Mouse (Mus musculus): Measurements from ENCODE around the gene Nphs1. TPM values are rescaled to one million over a fixed set of nuclear protein-coding genes. Genes with fewer than 3 reads are reported as not detected.

Nphs1 gene
- polyA plus RNA-seq, 1 experiment from 2014 or later: 1.8 TPM

DNA sequence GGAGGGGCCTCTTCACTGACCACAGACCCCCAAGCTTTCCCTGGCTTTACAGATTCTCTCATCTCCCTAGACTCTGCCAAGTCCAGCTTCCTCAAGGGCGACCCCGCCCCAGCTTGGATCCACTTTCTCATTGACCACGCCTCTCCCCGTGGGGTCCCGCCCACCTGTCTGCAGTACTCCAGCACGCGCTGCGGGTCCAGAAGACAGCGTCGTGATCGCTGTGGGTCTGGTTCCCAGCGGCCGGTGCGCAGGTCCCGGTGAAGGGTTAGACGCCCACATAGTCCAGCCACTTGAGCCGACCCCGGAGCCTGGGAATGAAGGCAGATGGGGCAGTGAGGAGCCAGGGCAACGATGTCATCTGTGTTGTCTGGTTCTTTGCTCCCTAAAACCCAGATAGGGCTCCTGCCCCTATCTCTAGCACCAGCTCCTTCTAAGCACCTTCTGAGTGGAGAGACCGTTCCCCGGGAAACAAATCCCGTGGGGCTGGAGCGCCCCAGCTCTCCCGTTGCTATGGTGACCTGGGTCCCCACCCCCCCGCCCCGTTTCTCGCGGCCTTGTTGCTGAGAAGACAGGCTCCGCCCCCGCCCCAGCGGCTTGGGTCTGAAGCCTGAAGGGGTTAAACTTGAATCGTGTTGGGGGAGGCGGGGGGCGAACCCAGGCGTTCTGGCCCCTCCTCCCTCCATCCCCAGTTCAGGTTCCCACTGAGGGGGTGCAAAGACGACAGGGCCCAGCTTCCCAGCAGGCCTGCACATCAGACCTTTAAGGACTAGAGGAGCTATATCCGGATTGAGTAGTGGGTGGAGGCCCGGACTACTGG lies 13.8 kb upstream of the Nphs1 start:
- peak; percentile 57 for ATAC-seq (ENCODE audit: low FRiP score)
- Histone ChIP-seq H3K27ac (peak overlapping the region; percentile 99), H3K4me2 (peak overlapping the region; percentile 91), H3K9ac (peak overlapping the region; percentile 99), H3K4me3 (peak overlapping the region; percentile 87), H3K27me3 (no peaks in the 10 kb centered on the region), H3K36me3 (peaks cover 39% of the 10 kb centered on the region), H3K9me3 (no peaks in the 10 kb centered on the region), H3K4me1 (replicated peaks) (peaks cover 42% of the 10 kb centered on the region)
- under 1% methylated on average over 35 of the region's 38 CpGs for WGBS

DNA sequence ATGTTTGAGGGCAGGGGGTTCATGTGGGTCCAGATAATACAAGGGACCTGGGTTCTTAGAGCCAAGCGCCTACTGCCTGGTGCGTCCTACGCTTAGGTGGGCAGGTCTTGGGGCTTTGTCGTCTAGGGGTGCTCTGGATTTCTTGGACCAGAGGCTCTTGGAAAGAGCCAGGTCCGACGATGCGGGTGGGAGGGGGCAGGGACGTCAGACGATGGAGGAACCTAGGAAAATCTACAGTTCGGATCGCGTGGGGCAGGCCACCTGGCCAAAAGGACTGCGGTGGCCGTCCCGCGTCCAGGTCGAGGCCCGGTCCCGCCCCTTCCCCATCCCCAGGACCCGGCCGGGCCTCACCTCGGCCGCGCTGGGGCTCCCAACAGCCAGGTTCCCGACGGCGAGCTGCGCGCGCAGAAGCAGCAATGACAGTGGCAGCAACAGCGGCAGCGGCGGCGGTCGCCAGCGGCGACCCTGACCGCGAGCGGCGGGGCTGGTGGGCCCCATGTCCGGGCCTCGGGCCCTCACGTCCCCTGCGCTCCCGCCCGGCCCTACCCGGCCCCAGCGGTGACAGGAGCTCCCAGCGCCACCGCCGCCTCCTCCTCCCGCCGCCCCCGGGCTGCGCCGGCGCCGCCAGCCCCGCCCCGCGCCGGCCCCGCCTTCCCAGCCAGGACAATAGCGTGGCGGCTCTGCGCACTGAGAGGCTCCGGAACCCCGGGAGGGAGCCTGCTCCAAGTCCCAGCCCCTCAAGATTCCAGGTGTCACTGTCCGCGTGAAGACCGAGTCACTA lies 13.0 kb upstream of the Nphs1 start, which contains the start of gene Aplp1:
Gene Aplp1 (minus strand): TSS at position 565 of the 781 bp plus-strand sequence.
- peaks cover 42% of the 10 kb centered on the region for H3K4me1 ChIP-seq (replicated peaks)
- peak within 1 kb of the TSS; percentile 91 for H3K4me2 ChIP-seq
- no peaks in the 10 kb centered on the region for H3K9me3 ChIP-seq
- peak within 1 kb of the TSS; percentile 99 for H3K27ac ChIP-seq
- H3K27me3 ChIP-seq: no peaks in the 10 kb centered on the region
- peak within 1 kb of the TSS; percentile 99 for H3K9ac ChIP-seq
- WGBS: 1% methylated on average over 55 of the region's 72 CpGs
- peak within 1 kb of the TSS; percentile 87 for H3K4me3 ChIP-seq
- peak; percentile 79 for ATAC-seq (ENCODE audit: low FRiP score)
- H3K36me3 ChIP-seq: peaks cover 31% of the 10 kb centered on the region

DNA sequence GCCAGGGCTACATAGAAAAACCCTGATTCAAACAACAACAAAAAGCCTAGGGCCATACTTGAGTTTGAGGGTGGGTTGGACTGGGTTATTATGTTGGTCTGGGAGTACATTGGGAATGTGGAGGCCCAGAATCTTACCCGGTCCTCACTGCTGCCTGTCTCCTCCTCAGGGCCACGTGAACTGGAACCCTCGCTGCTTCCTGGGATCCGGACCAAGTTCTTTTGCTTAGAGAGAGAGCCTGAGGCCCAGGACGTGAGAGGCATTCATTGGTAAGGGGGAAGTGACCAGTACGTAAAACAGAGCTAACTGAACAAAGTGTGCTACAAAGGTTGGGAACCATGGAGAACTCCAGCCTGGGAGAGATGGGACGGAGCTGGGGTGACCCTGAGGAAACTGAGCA lies 7.9 kb upstream of the Nphs1 start:
- H3K27ac ChIP-seq: no peak overlapping the region
- peaks cover 34% of the 10 kb centered on the region for H3K27me3 ChIP-seq
- peaks cover 22% of the 10 kb centered on the region for H3K4me1 ChIP-seq (replicated peaks)
- WGBS: 77% methylated on average over 7 of the region's 7 CpGs
- no peaks in the 10 kb centered on the region for H3K9me3 ChIP-seq
- no peak for ATAC-seq (ENCODE audit: low FRiP score)
- no peaks in the 10 kb centered on the region for H3K36me3 ChIP-seq
- no peak overlapping the region for H3K9ac ChIP-seq
- H3K4me2 ChIP-seq: no peak overlapping the region
- no peak overlapping the region for H3K4me3 ChIP-seq

DNA sequence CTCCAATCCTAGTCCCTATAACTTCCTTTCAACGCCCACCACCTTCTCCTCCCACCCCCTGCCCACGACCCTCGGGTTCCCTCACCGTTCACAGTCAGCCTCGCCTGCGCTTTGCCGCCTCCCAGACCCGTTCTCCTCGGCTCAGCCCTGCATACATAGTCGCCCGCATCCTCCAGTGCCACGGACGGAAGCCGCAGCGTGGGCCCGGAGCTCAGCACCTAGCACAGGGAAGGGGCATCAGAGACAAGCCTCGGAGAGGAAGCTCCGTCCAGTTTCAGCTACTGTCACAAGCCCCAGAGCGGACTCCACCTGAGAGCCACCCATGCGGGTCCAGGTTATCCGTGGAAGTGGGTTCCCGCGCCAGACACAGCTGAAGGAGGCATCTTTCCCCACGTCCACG lies 4.8 kb upstream of the Nphs1 start:
- Histone ChIP-seq H3K4me1 (replicated peaks) (peaks cover 32% of the 10 kb centered on the region), H3K36me3 (no peaks in the 10 kb centered on the region), H3K27me3 (peaks cover 65% of the 10 kb centered on the region), H3K4me3 (peak overlapping the region; percentile 24), H3K9me3 (no peaks in the 10 kb centered on the region), H3K4me2 (peak overlapping the region; percentile 42), H3K9ac (peak overlapping the region; percentile 29), H3K27ac (no peak overlapping the region)
- 19% methylated on average over 25 of the region's 25 CpGs for WGBS
- ATAC-seq (ENCODE audit: low FRiP score): no peak

DNA sequence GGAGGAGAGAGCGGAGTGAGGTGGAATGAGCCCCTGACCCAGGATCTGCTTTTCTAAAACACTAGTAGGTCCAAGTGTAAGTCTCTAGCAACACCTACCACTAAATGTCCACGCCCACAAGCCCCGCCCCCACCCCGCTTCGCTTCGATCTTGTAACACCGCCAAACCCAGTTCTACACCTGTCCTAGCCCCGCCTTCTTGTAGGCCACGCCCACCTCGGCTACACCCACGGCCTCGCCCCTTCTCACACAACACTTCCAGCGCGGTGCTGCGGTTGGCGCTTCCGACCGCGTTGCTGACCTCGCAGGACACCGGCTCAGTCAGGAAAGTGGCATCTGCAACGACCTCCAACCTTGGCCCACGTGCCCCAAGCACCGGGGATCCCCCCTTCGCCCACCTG lies 4.3 kb upstream of the Nphs1 start:
- ATAC-seq (ENCODE audit: low FRiP score): no peak
- Histone ChIP-seq H3K27ac (no peak overlapping the region), H3K9ac (peak overlapping the region; percentile 29), H3K9me3 (no peaks in the 10 kb centered on the region), H3K27me3 (peaks cover 70% of the 10 kb centered on the region), H3K4me3 (peak overlapping the region; percentile 24), H3K4me2 (peak overlapping the region; percentile 42), H3K4me1 (replicated peaks) (peaks cover 36% of the 10 kb centered on the region), H3K36me3 (no peaks in the 10 kb centered on the region)
- WGBS: 3% methylated on average over 25 of the region's 25 CpGs

DNA sequence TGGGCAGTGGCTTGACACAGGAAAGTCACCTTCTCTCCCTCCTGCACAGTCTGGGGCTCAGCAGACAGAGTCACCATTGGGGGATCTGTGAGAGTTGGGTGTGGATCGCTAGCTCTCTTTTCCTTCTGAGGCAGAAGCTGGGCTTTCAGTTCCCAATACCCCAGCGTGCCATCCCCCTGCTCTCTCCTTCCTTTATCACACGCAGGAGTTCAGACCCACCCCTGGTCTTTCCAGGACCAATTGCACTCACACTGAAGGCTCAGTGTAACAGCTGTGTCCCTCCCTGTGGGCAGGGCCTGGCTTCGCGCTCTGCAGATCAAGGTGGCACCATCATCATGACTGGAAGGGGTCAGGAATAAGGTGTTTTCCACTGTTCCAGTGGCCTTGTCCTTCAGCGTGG lies 3.9 kb upstream of the Nphs1 start:
- Histone ChIP-seq H3K36me3 (no peaks in the 10 kb centered on the region), H3K4me2 (peak overlapping the region; percentile 42), H3K9me3 (no peaks in the 10 kb centered on the region), H3K27ac (no peak overlapping the region), H3K4me1 (replicated peaks) (peaks cover 41% of the 10 kb centered on the region), H3K27me3 (peaks cover 74% of the 10 kb centered on the region), H3K4me3 (peak overlapping the region; percentile 24), H3K9ac (no peak overlapping the region)
- no peak for ATAC-seq (ENCODE audit: low FRiP score)
- 8% methylated on average over 6 of the region's 6 CpGs for WGBS

DNA sequence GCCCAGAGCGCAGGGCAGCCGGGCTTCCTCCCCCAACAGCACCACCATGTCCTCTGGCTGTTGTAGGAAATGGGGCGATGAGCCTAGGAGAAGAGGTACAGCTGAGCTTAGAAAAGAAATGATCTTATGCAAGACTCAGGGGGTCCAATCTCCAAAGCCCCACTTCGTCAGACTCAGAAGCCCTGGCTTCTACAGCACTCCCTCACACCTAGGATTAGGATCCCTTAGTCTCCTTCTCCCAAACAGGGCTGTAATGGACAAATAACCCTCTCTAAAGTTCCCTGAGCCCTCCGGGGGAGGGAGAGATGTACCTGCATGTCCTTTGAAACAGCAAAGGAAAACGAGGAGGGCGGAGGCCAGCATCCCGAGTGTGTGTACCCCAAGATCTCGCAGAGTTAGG lies 1.6 kb upstream of the Nphs1 start:
- Histone ChIP-seq H3K27me3 (peaks cover 93% of the 10 kb centered on the region), H3K4me3 (peak overlapping the region; percentile 32), H3K4me1 (replicated peaks) (peaks cover 49% of the 10 kb centered on the region), H3K9me3 (no peaks in the 10 kb centered on the region), H3K9ac (peak overlapping the region; percentile 63; the same call in 1 of the 2 replicates), H3K4me2 (peak overlapping the region; percentile 57), H3K36me3 (no peaks in the 10 kb centered on the region), H3K27ac (0 out of 2 replicates have a peak overlapping the region, but pooled peaks have one; percentile 35)
- 1% methylated on average over 9 of the region's 9 CpGs for WGBS
- no peak for ATAC-seq (ENCODE audit: low FRiP score)

DNA sequence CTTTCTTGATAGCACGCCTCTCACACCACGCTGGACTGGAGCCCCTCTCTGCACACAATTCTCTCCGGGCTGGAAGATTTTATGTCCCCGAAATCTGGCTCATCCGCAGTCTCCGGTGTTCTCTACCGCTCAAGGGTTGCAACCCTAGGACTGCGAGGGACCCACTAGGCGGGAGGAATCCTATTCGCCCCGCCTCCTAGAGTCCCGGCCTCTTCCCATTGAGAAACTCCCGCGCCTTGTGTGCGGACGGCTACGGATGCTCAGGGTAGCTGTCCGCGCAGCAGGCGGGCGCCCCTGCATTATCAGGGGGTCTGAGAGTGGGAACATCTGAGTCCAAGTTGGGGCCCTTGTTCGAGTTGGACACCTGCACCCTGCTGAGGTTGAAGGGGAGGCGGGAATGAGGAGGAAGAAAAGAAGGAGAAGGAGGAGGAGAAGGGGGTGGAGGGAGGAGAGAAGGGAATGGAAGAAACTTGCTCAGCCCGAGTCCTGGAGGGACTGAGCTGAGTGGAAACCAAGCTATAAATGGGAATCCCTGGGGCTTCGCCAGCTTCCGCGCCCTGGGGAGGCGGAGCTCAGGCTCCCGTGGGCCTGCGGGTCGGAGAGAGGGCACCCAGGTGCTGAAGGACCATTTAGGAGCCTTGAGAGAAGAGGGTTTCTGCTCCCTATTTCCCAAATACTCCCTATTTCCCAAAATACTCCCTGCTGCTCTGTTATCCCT lies 1.0 kb upstream of the Nphs1 start:
- H3K27ac ChIP-seq: 0 out of 2 replicates have a peak overlapping the region, but pooled peaks have one; percentile 35
- peaks cover 96% of the 10 kb centered on the region for H3K27me3 ChIP-seq
- H3K4me3 ChIP-seq: peak overlapping the region; percentile 32
- H3K9ac ChIP-seq: peak overlapping the region; percentile 63
- H3K9me3 ChIP-seq: no peaks in the 10 kb centered on the region
- under 1% methylated on average over 31 of the region's 31 CpGs for WGBS
- no peaks in the 10 kb centered on the region for H3K36me3 ChIP-seq
- H3K4me2 ChIP-seq: peak overlapping the region; percentile 57
- peak; percentile 28; the same call in 1 of the 2 replicates for ATAC-seq (ENCODE audit: low FRiP score)
- H3K4me1 ChIP-seq (replicated peaks): peaks cover 49% of the 10 kb centered on the region

DNA sequence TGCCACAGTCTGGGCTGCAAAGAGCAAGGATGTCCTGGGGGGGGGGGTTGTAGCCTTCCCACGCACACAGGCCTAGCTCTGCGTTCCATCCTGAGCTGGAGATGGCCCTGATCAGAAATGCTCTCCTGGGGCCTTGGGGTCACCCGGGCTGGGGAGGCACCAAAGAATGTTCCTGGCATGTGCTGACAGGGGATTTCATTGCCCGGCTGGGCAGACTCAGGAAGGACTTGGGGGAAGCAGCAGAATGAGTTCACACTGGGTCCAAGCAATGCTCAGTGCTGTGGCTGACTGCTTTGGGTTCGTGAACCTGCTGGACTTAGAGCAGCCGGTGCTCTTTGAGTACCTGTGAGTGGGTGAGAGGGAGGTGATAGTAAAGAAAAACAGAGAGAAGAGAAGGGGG lies 1.4 kb downstream of the Nphs1 start:
- WGBS: 24% methylated on average over 6 of the region's 6 CpGs
- no peak for ATAC-seq (ENCODE audit: low FRiP score)

DNA sequence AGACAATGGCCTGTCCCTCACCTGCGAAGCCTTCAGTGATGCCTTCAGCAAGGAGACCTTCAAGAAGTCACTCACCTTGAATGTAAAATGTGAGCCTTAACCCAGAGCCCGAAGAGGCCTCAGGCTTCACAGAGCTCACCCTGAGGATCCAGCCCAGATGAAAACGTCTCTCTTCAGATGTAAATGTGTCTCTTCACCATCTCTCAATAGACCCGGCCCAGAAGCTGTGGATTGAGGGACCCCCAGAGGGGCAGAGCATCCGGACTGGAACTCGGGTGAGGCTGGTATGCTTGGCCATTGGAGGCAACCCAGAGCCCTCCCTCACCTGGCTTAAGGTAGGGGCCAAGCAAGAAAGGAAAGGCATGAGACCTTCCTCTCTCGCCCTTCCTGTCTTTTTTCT lies 5.5 kb downstream of the Nphs1 start:
- 26% methylated on average over 7 of the region's 7 CpGs for WGBS
- Histone ChIP-seq H3K4me3 (no peak overlapping the region), H3K27ac (no peak overlapping the region), H3K4me1 (replicated peaks) (peaks cover 28% of the 10 kb centered on the region), H3K9me3 (no peaks in the 10 kb centered on the region), H3K9ac (no peak overlapping the region), H3K36me3 (no peaks in the 10 kb centered on the region), H3K27me3 (peaks cover 97% of the 10 kb centered on the region), H3K4me2 (no peak overlapping the region)
- ATAC-seq (ENCODE audit: low FRiP score): no peak

More for the DNA sequence above, 1.4 kb downstream of the Nphs1 start:
- H3K9me3 ChIP-seq: no peaks in the 10 kb centered on the region
- H3K4me2 ChIP-seq: no peak overlapping the region
- H3K4me1 ChIP-seq (replicated peaks): peaks cover 39% of the 10 kb centered on the region
- no peak overlapping the region for H3K9ac ChIP-seq
- no peak overlapping the region for H3K27ac ChIP-seq
- no peaks in the 10 kb centered on the region for H3K36me3 ChIP-seq
- peaks cover 96% of the 10 kb centered on the region for H3K27me3 ChIP-seq
- H3K4me3 ChIP-seq: no peak overlapping the region

DNA sequence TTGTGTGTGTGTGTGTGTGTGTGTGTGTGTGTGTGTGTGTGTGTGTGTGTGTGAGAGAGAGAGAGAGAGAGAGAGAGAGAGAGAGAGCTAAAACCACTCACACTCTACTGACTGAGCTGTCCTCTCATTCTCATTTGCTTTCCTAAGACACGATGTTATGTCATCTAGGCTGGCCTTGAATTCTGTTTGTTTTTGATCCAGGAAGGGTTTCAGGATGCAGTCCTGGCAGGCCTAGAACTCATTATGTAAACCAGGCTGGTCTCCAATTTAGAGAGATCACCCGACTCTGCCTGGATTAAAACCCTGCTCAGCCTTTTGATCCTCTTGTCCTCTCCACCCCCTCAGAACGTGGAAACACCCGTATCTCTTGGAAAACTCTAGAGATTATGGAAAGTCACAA lies 5.9 kb downstream of the Nphs1 start:
- no peaks in the 10 kb centered on the region for H3K9me3 ChIP-seq
- 30% methylated on average over 4 of the region's 4 CpGs for WGBS
- ATAC-seq (ENCODE audit: low FRiP score): no peak
- H3K4me2 ChIP-seq: no peak overlapping the region
- H3K27ac ChIP-seq: no peak overlapping the region
- no peak overlapping the region for H3K4me3 ChIP-seq
- peaks cover 24% of the 10 kb centered on the region for H3K4me1 ChIP-seq (replicated peaks)
- H3K9ac ChIP-seq: no peak overlapping the region
- peaks cover 94% of the 10 kb centered on the region for H3K27me3 ChIP-seq
- no peaks in the 10 kb centered on the region for H3K36me3 ChIP-seq

DNA sequence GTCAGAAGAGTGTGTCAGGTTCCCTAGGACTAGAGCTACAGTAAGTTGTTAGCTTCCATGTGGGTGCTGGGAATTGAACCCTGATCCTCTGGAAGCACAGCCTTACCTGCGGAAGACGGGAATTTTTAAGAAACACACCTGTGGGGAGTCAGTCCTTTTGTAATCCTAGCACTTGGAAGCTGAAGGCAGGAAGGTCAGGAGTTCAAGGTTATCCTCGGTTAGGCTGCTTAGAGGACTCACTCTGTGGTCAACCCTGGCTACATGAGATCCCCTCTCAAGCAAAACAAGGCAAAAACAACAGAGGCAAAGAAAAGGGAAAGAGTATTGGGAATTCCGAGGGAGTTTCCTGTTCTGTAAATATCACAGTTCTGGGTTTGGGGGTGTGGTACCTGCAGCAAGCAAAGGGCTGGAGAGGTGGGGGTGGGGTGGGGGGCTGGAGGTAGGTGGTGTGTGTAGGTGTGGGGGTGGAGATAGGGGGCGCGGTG lies 6.7 kb downstream of the Nphs1 start:
- no peak overlapping the region for H3K4me3 ChIP-seq
- no peaks in the 10 kb centered on the region for H3K9me3 ChIP-seq
- no peak overlapping the region for H3K4me2 ChIP-seq
- no peaks in the 10 kb centered on the region for H3K36me3 ChIP-seq
- no peak overlapping the region for H3K9ac ChIP-seq
- WGBS: 15% methylated on average over 6 of the region's 6 CpGs
- H3K4me1 ChIP-seq (replicated peaks): peaks cover 17% of the 10 kb centered on the region
- H3K27me3 ChIP-seq: peaks cover 90% of the 10 kb centered on the region
- no peak overlapping the region for H3K27ac ChIP-seq
- no peak for ATAC-seq (ENCODE audit: low FRiP score)

All from hindbrain, embryonic 13.5 days (tissue).